Mouse (Mus musculus) gastrocnemius, postnatal 4 days (tissue): Measurements from ENCODE around the gene Mettl9. TPM values are rescaled to one million over a fixed set of nuclear protein-coding genes. Genes with fewer than 3 reads are reported as not detected.

ENCODE experiments used
- DNase-seq, 2 experiments: peaks; one replicate each; pipeline ENCODE4 v3.0.0; 2021 to 2022; ENCODE audit warnings: low spot score in 2 of 2, mixed read lengths in 2 of 2
- total RNA-seq, 2 experiments: library from RNA; stranded (reverse); gene quantifications; 2 replicates each; pipeline ENCODE4 v1.2.3; 2021

The Mettl9 gene
- total RNA-seq, 2 experiments from 2014 or later = 75.2 to 77.8 TPM

- no peak for DNase-seq
These were observed 56.5 kb downstream of the Mettl9 start for GRCm38 (mm10) chr7:121090748-121091147.

DNA sequence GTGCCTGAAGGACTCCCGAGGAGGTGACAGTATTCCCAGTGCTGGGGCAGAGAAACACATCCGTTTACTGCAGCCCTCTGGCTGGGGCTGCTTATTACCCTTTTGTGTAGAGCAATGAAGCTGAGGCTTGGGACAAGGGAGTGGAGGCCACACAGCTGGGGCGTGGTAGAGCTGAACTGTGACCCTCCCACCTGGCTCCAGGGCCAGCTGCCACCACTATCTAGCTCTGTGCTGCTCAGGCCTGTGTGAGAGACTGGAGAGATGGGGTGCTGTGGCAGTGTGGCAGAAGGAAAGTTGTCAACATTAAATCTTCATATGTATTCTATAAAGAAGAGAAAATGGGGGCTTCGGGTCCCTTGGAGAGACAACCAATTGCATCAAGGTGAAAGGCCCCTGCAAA, 58.8 kb downstream of the Mettl9 start:
- DNase-seq = no peak

- DNase-seq = no peak
These were observed 64.6 kb downstream of the Mettl9 start for GRCm38 (mm10) chr7:121098614-121099389.

DNA sequence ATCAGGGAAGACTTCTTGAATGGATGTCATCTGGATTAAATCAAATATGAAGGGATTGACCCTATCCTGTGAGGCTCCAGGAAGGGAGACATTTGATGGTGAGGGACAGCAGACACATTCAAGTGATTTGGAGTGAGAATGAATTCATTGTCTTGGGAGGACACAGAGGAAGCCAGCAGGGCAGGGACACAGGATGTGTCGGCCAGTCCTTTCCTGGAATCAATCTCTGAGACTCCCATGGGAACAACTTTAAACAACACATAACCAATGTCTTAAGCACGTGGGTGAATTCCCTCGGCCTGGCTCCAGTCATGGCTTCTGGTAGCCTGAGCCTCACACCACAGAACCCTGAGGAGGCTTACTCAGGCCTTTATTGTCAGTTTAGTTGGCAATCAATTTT, 73.6 kb downstream of the Mettl9 start:
- no peak for DNase-seq

- no peak for DNase-seq
These were observed 77.1 kb downstream of the Mettl9 start for GRCm38 (mm10) chr7:121111321-121111720.

DNA sequence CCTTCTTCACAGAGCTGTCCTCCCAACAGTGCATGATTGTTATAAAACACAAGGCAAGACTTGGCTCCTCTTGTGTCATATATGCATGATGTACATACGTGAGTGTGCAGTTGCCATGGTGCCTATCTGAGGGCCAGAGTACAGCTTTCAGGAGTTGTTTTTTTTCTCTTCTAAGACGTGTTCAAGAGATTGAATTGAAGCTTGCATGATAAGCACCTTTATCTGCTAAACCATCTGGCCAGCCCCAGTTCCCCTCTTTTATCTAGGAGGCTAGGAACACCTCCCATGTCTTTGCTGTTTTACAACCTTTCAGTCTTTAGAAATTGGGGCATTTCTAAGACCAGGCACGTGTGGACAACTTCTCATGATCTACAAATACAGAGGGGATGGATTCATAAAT, 77.5 kb downstream of the Mettl9 start:
- DNase-seq = no peak

- DNase-seq = peak; percentile 69 to 82
These were observed 86.0 kb downstream of the Mettl9 start for GRCm38 (mm10) chr7:121120143-121120818.

Other genes with a start within 250 kb of the Mettl9 start
- gene Gm5737, start 222.1 kb upstream of the Mettl9 start, total RNA-seq = under 1 TPM in 1 of 2 experiments, not detected in 1; 0.54 TPM
- gene Eef2k, start 191.6 kb upstream of the Mettl9 start, total RNA-seq = 10 to 100 TPM; 77.1 TPM
- 10 to 100 TPM; 18.2 to 23.1 TPM for gene Polr3e, start 116.7 kb upstream of the Mettl9 start, total RNA-seq
- gene Cdr2, start 52.1 kb upstream of the Mettl9 start, total RNA-seq = 10 to 100 TPM; 14.0 TPM
- gene Mfsd13b, start 51.9 kb upstream of the Mettl9 start, total RNA-seq = not detected
- 1 to 10 TPM; 1.6 to 1.8 TPM for gene Igsf6, start 40.1 kb downstream of the Mettl9 start, total RNA-seq
- gene Otoa, start 47.2 kb downstream of the Mettl9 start, total RNA-seq = 1 to 10 TPM; 2.9 TPM